Mouse (Mus musculus) stomach, adult 2 months (tissue): ENCODE measurements around the gene Herpud1. TPM values are rescaled to one million over a fixed set of nuclear protein-coding genes. Genes with fewer than 3 reads are reported as not detected.

ENCODE experiments used
- polyA plus RNA-seq: library from polyadenylated mRNA; depleted of rRNA; stranded (reverse); fragments of >200 nt; gene quantifications from 2 replicates; pipeline ENCODE4 v1.2.3, GENCODE M21; 2012; rRNA removed

Gene Herpud1
- polyA plus RNA-seq: 178 and 375 TPM in 2 replicates

GRCm38 (mm10) chr8:94386214-94387026, at the start of gene Herpud1:
Gene Herpud1 (plus strand): TSS chr8:94386438.

GRCm38 (mm10) chr8:94433981-94434466, 47.8 kb downstream of the Herpud1 start, which contains the start of gene Nlrc5:
Gene Nlrc5 (plus strand): TSS chr8:94434356.

Other genes starting within 250 kb of the Herpud1 start
- gene Mt4, start 249.2 kb upstream of the Herpud1 start, polyA plus RNA-seq: 490 and 754 TPM in 2 replicates
- 1.5 and 1.9 TPM in 2 replicates for gene Mt3, start 233.8 kb upstream of the Herpud1 start, polyA plus RNA-seq
- gene Mt2, start 213.8 kb upstream of the Herpud1 start, polyA plus RNA-seq: 113 and 140 TPM in 2 replicates
- 2,132 and 2,999 TPM in 2 replicates for gene Mt1, start 207.4 kb upstream of the Herpud1 start, polyA plus RNA-seq
- gene Nup93, start 171.9 kb upstream of the Herpud1 start, polyA plus RNA-seq: 3.2 and 4.9 TPM in 2 replicates
- gene Slc12a3, start 57.2 kb upstream of the Herpud1 start, polyA plus RNA-seq: 0.11 and 0.13 TPM in 2 replicates
- gene Nlrc5, start 47.9 kb downstream of the Herpud1 start, polyA plus RNA-seq: 0.95 and 1.3 TPM in 2 replicates
- gene Cpne2, start 146.6 kb downstream of the Herpud1 start, polyA plus RNA-seq: 24.1 and 26.1 TPM in 2 replicates
- gene Rspry1, start 215.5 kb downstream of the Herpud1 start, polyA plus RNA-seq: 1.0 and 1.4 TPM in 2 replicates
- gene Fam192a, start 215.6 kb downstream of the Herpud1 start, polyA plus RNA-seq: 12.1 and 14.8 TPM in 2 replicates